Mouse (Mus musculus) MEL (cell line): ENCODE data around the gene Mrps34. TPM values are rescaled to one million over a fixed set of nuclear protein-coding genes. Genes with fewer than 3 reads are reported as not detected.
A peak's percentile ranks its signal among the peaks of the same experiment; 100 is the strongest.

ENCODE experiments used
- DNase-seq: peaks from one replicate; pipeline ENCODE4 v3.0.0; 2011; ENCODE audit warnings: low read depth, low spot score
- H3K27ac ChIP-seq: 2 replicates; pipeline ENCODE4 v1.5.1; 2012; ENCODE audit warnings: low read depth, mild to moderate bottlenecking, control low read depth, low read length, moderate library complexity; ENCODE audit not compliant: control insufficient read depth
- H3K27me3 ChIP-seq, 2 experiments: fragments of 150-350 bp in 1 of 2; sonication (generic) in 1 of 2; 2 replicates each; pipeline ENCODE4 v1.6.1; 2012; ENCODE audit warnings: low read length in 2 of 2, mild to moderate bottlenecking in 2 of 2, improper control_type of control experiment in 1 of 2, moderate library complexity in 1 of 2; ENCODE audit not compliant: insufficient read depth in 2 of 2, control insufficient read depth in 1 of 2
- H3K36me3 ChIP-seq, 2 experiments: 2 replicates each; pipeline ENCODE4 v1.6.1; 2012 to 2014; ENCODE audit warnings: low read length in 2 of 2, improper control_type of control experiment in 1 of 2, inconsistent platforms in 1 of 2, mild to moderate bottlenecking in 1 of 2; ENCODE audit not compliant: insufficient read depth in 2 of 2, control insufficient read depth in 1 of 2
- H3K4me1 ChIP-seq, 2 experiments: fragments of 150-350 bp in 1 of 2; sonication (generic) in 1 of 2; 2 replicates each; pipeline ENCODE4 v1.6.1; 2012; ENCODE audit warnings: low read length in 2 of 2, improper control_type of control experiment in 1 of 2, mild to moderate bottlenecking in 1 of 2; ENCODE audit not compliant: insufficient read depth in 2 of 2, control insufficient read depth in 1 of 2
- H3K4me3 ChIP-seq, 2 experiments: fragments of 150-350 bp in 1 of 2; sonication (generic) in 1 of 2; 2 replicates each; pipeline ENCODE4 v1.5.1; 2012; ENCODE audit warnings: low read depth in 2 of 2, low read length in 2 of 2, mild to moderate bottlenecking in 2 of 2, moderate library complexity in 2 of 2, control low read depth in 1 of 2, improper control_type of control experiment in 1 of 2; ENCODE audit not compliant: control insufficient read depth in 1 of 2, insufficient read depth in 1 of 2
- H3K79me2 ChIP-seq: 2 replicates; pipeline ENCODE4 v1.6.1; 2012; ENCODE audit warnings: mild to moderate bottlenecking, low read length, moderate library complexity; ENCODE audit not compliant: control insufficient read depth, poor library complexity, insufficient read depth
- H3K9ac ChIP-seq: 2 replicates; pipeline ENCODE4 v1.6.1; 2012; ENCODE audit warnings: low read depth, mild to moderate bottlenecking, control low read depth, low read length, moderate library complexity; ENCODE audit not compliant: control insufficient read depth, poor library complexity, severe bottlenecking
- H3K9me3 ChIP-seq: fragments of 150-350 bp; sonication (generic); replicated peaks from 2 replicates; pipeline ENCODE4 v1.6.1; 2012; ENCODE audit warnings: mild to moderate bottlenecking, low read length, improper control_type of control experiment, moderate library complexity; ENCODE audit not compliant: insufficient read depth
- BHLHE40 ChIP-seq: IDR thresholded peaks from 2 replicates; pipeline ENCODE4 v1.6.1; 2012; ENCODE audit warnings: low read depth, mild to moderate bottlenecking, inconsistent platforms, low read length, improper control_type of control experiment, borderline replicate concordance
- CHD1 ChIP-seq: IDR thresholded peaks from 2 replicates; pipeline ENCODE4 v1.6.1; 2012; ENCODE audit warnings: low read depth, mild to moderate bottlenecking, inconsistent platforms, low read length, improper control_type of control experiment
- CHD2 ChIP-seq: IDR thresholded peaks from 2 replicates; pipeline ENCODE4 v1.6.1; 2011; ENCODE audit warnings: low read length, improper control_type of control experiment
- CTCF ChIP-seq, 3 experiments: IDR thresholded peaks in 2 of 3; conservative IDR thresholded peaks in 1 of 3; 2 replicates each; pipeline ENCODE4 v1.5.1; 2011 to 2012; ENCODE audit warnings: low read length in 3 of 3, low read depth in 2 of 3, mild to moderate bottlenecking in 2 of 3, improper control_type of control experiment in 1 of 3, inconsistent platforms in 1 of 3, mixed read lengths in 1 of 3, moderate library complexity in 1 of 3; ENCODE audit not compliant: control insufficient read depth in 1 of 3, insufficient read depth in 1 of 3, poor library complexity in 1 of 3, severe bottlenecking in 1 of 3
- ELF1 ChIP-seq: IDR thresholded peaks from 2 replicates; pipeline ENCODE4 v1.6.1; 2014; ENCODE audit warnings: low read depth, mild to moderate bottlenecking, inconsistent platforms, low read length, improper control_type of control experiment, moderate library complexity
- EP300 ChIP-seq, 2 experiments: IDR thresholded peaks; 2 replicates each; pipeline ENCODE4 v1.6.1; 2011; ENCODE audit warnings: improper control_type of control experiment in 2 of 2, low read length in 2 of 2, low read depth in 1 of 2, mild to moderate bottlenecking in 1 of 2
- GABPA ChIP-seq: IDR thresholded peaks from 2 replicates; pipeline ENCODE4 v1.6.1; 2012; ENCODE audit warnings: low read depth, mild to moderate bottlenecking, inconsistent platforms, low read length, improper control_type of control experiment, moderate library complexity
- GATA1 ChIP-seq: IDR thresholded peaks from 2 replicates; pipeline ENCODE4 v1.6.1; 2011; ENCODE audit warnings: low read depth, low read length, improper control_type of control experiment
- HCFC1 ChIP-seq: IDR thresholded peaks from 2 replicates; pipeline ENCODE4 v1.6.1; 2012; ENCODE audit warnings: low read depth, mild to moderate bottlenecking, inconsistent platforms, low read length, improper control_type of control experiment, moderate library complexity
- JUND ChIP-seq: IDR thresholded peaks from 2 replicates; pipeline ENCODE4 v1.6.1; 2011; ENCODE audit warnings: low read depth, mild to moderate bottlenecking, improper control_type of control experiment, low read length
- KAT2A ChIP-seq: conservative IDR thresholded peaks from 2 replicates; pipeline ENCODE4 v1.6.1; 2012; ENCODE audit warnings: low read depth, low read length, improper control_type of control experiment, inconsistent platforms
- MAFK ChIP-seq: IDR thresholded peaks from 2 replicates; pipeline ENCODE4 v1.6.1; 2011; ENCODE audit warnings: low read depth, mild to moderate bottlenecking, low read length, improper control_type of control experiment, borderline replicate concordance
- MAX ChIP-seq: IDR thresholded peaks from 2 replicates; pipeline ENCODE4 v1.6.1; 2011; ENCODE audit warnings: low read length, improper control_type of control experiment
- MAZ ChIP-seq: IDR thresholded peaks from 2 replicates; pipeline ENCODE4 v1.6.1; 2012; ENCODE audit warnings: low read depth, mild to moderate bottlenecking, inconsistent platforms, low read length, improper control_type of control experiment
- MEF2A ChIP-seq: IDR thresholded peaks from 2 replicates; pipeline ENCODE4 v1.6.1; 2014; ENCODE audit warnings: low read depth, mild to moderate bottlenecking, inconsistent platforms, low read length, improper control_type of control experiment; ENCODE audit not compliant: poor library complexity, insufficient replicate concordance, severe bottlenecking; ENCODE audit errors: extremely low read depth
- MYB ChIP-seq: IDR thresholded peaks from 2 replicates; pipeline ENCODE4 v1.6.1; 2011; ENCODE audit warnings: mild to moderate bottlenecking, low read depth, low read length, improper control_type of control experiment
- MYC ChIP-seq: IDR thresholded peaks from 2 replicates; pipeline ENCODE4 v1.6.1; 2011; ENCODE audit warnings: low read depth, mild to moderate bottlenecking, low read length, improper control_type of control experiment, moderate library complexity
- NELFE ChIP-seq: IDR thresholded peaks from 2 replicates; pipeline ENCODE4 v1.6.1; 2011; ENCODE audit warnings: low read depth, low read length, improper control_type of control experiment
- NRF1 ChIP-seq: IDR thresholded peaks from 2 replicates; pipeline ENCODE4 v1.6.1; 2014; ENCODE audit warnings: low read depth, mild to moderate bottlenecking, inconsistent platforms, low read length, improper control_type of control experiment, moderate library complexity; ENCODE audit not compliant: poor library complexity, insufficient read depth, severe bottlenecking
- POLR2AphosphoS2 ChIP-seq: IDR thresholded peaks from 2 replicates; pipeline ENCODE4 v1.6.1; 2011; ENCODE audit warnings: low read length, improper control_type of control experiment
- POLR2AphosphoS5 ChIP-seq: IDR thresholded peaks from 2 replicates; pipeline ENCODE4 v1.6.1; 2012; ENCODE audit warnings: low read depth, borderline replicate concordance, mild to moderate bottlenecking, inconsistent platforms, low read length, moderate library complexity, mixed read lengths
- RAD21 ChIP-seq: IDR thresholded peaks from 2 replicates; pipeline ENCODE4 v1.6.1; 2011; ENCODE audit warnings: mild to moderate bottlenecking, low read depth, low read length, improper control_type of control experiment
- RCOR1 ChIP-seq: IDR thresholded peaks from 2 replicates; pipeline ENCODE4 v1.6.1; 2012; ENCODE audit warnings: low read depth, mild to moderate bottlenecking, inconsistent platforms, low read length, improper control_type of control experiment
- SIN3A ChIP-seq: IDR thresholded peaks from 2 replicates; pipeline ENCODE4 v1.6.1; 2012; ENCODE audit warnings: low read length, improper control_type of control experiment, inconsistent platforms
- SMC3 ChIP-seq: IDR thresholded peaks from 2 replicates; pipeline ENCODE4 v1.6.1; 2011; ENCODE audit warnings: low read depth, low read length, improper control_type of control experiment
- TAL1 ChIP-seq: IDR thresholded peaks from 2 replicates; pipeline ENCODE4 v1.6.1; 2012; ENCODE audit warnings: mild to moderate bottlenecking, inconsistent platforms, low read length, moderate library complexity, mixed read lengths
- TBP ChIP-seq: IDR thresholded peaks from 2 replicates; pipeline ENCODE4 v1.8.0; 2011; ENCODE audit warnings: low read depth, low read length, improper control_type of control experiment
- TCF12 ChIP-seq: IDR thresholded peaks from 2 replicates; pipeline ENCODE4 v1.6.1; 2014; ENCODE audit warnings: low read depth, mild to moderate bottlenecking, inconsistent platforms, low read length, improper control_type of control experiment, moderate library complexity
- UBTF ChIP-seq: IDR thresholded peaks from 2 replicates; pipeline ENCODE4 v1.6.1; 2012; ENCODE audit warnings: low read depth, mild to moderate bottlenecking, inconsistent platforms, low read length, improper control_type of control experiment, moderate library complexity, borderline replicate concordance; ENCODE audit not compliant: insufficient read depth
- USF1 ChIP-seq: IDR thresholded peaks from 2 replicates; pipeline ENCODE4 v1.6.1; 2014; ENCODE audit warnings: low read depth, mild to moderate bottlenecking, inconsistent platforms, low read length, improper control_type of control experiment, moderate library complexity
- USF2 ChIP-seq, 2 experiments: IDR thresholded peaks; 2 replicates each; pipeline ENCODE4 v1.6.1; 2011 to 2012; ENCODE audit warnings: improper control_type of control experiment in 2 of 2, low read length in 2 of 2, borderline replicate concordance in 1 of 2, inconsistent platforms in 1 of 2, low read depth in 1 of 2, mild to moderate bottlenecking in 1 of 2; ENCODE audit not compliant: insufficient read depth in 1 of 2
- ZMIZ1 ChIP-seq: IDR thresholded peaks from 2 replicates; pipeline ENCODE4 v1.6.1; 2012; ENCODE audit warnings: low read depth, mild to moderate bottlenecking, inconsistent platforms, low read length, improper control_type of control experiment, moderate library complexity
- ZNF384 ChIP-seq: IDR thresholded peaks from 2 replicates; pipeline ENCODE4 v1.6.1; 2012; ENCODE audit warnings: low read depth, mild to moderate bottlenecking, inconsistent platforms, low read length, improper control_type of control experiment
- polyA plus RNA-seq, 2 experiments: library from polyadenylated mRNA; stranded (reverse) in 1 of 2; unstranded in 1 of 2; fragments of >175 nt in 1 of 2; fragments of >200 nt in 1 of 2; gene quantifications; 2 replicates each; pipeline versions ENCODE4 v1.2.1 to v1.2.4; 2012; ENCODE audit warnings: low replicate concordance in 2 of 2, low read depth in 1 of 2; ENCODE audit not compliant: insufficient read length in 2 of 2, insufficient read depth in 1 of 2, missing spikeins in 1 of 2
- total RNA-seq: library from RNA; depleted of rRNA; stranded (reverse); fragments of 300-350 nt; gene quantifications from 2 replicates; pipeline ENCODE4 v1.2.3, GENCODE M21; 2012

Gene Mrps34
- total and polyA plus RNA-seq, 3 experiments: 74.8 to 82.0 TPM; not detected in 1

- H3K9ac ChIP-seq: no peak overlapping the region
- peak; percentile 61 for TF ChIP-seq RAD21
- TF ChIP-seq EP300 (IDR thresholded peaks at IDR 0.05; ENCODE audit: low read depth in 1 of 2, low read length in 2 of 2): peak; percentile 73 to 88
- TF ChIP-seq TAL1: peak; percentile 87
- TF ChIP-seq NRF1: no peak
- no peak for TF ChIP-seq MAFK
- TF ChIP-seq JUND: no peak
- no peak for TF ChIP-seq ZNF384
- TF ChIP-seq USF2 (IDR thresholded peaks at IDR 0.05; ENCODE audit: borderline replicate concordance in 1 of 2, insufficient read depth in 1 of 2, low read depth in 1 of 2, low read length in 2 of 2): no peak
- no peak for TF ChIP-seq HCFC1
- no peak for TF ChIP-seq TBP
- no peak for TF ChIP-seq UBTF
- TF ChIP-seq MYC: no peak
- peak; percentile 58 for TF ChIP-seq SMC3
- no peak for TF ChIP-seq CHD2
- peak; percentile 59 to 83 (median 72) for TF ChIP-seq CTCF (IDR thresholded peaks at IDR 0.05 in 2 of 3, conservative IDR thresholded peaks at IDR 0.05 in 1 of 3; ENCODE audit: control insufficient read depth in 1 of 3, insufficient read depth in 1 of 3, low read depth in 2 of 3, low read length in 3 of 3, poor library complexity in 1 of 3, severe bottlenecking in 1 of 3)
- TF ChIP-seq TCF12: peak; percentile 80
- 0 out of 2 replicates have a peak, but pooled peaks have one; percentile 7 for TF ChIP-seq RCOR1
- TF ChIP-seq MAX: no peak
- TF ChIP-seq SIN3A: peak; percentile 45; the same call in 1 of the 2 replicates
- no peak for TF ChIP-seq POLR2AphosphoS5
- TF ChIP-seq MAZ: no peak
- TF ChIP-seq ZMIZ1: no peak
- no peak for TF ChIP-seq POLR2AphosphoS2
- TF ChIP-seq MEF2A: no peak
- no peak for TF ChIP-seq CHD1
- TF ChIP-seq MYB: 0 out of 2 replicates have a peak, but pooled peaks have one; percentile 22
- no peak for TF ChIP-seq KAT2A
- no peak for TF ChIP-seq ELF1
- TF ChIP-seq NELFE: no peak
- no peak for TF ChIP-seq GABPA
- TF ChIP-seq USF1: no peak
- peak; percentile 66 for TF ChIP-seq GATA1
- TF ChIP-seq BHLHE40: no peak
- peaks cover 1 to 9% of the 10 kb centered on the region in 2 experiments for H3K36me3 ChIP-seq
- H3K9me3 ChIP-seq: no peaks in the 10 kb centered on the region
- peak overlapping the region; percentile 40 for H3K27ac ChIP-seq
- H3K79me2 ChIP-seq: no peaks in the 10 kb centered on the region
- H3K4me3 ChIP-seq: no peak overlapping the region
- peak; percentile 70 for DNase-seq
- H3K4me1 ChIP-seq: peaks cover 2 to 7% of the 10 kb centered on the region in 2 experiments; a peak in 3 of 4 replicates
- no peaks in the 10 kb centered on the region for H3K27me3 ChIP-seq
Observed at GRCm38 (mm10) chr17:24902671-24903474, 8.0 kb downstream of the Mrps34 start.
